Mouse (Mus musculus) forelimb bud, embryonic 11.5 days (tissue): ENCODE results near the gene Ablim1.
"Not testable (repeated sequence)": the region's sequence is repeated elsewhere in the genome, so short reads cannot be mapped to it uniquely, and the experiment has no call there.

Experiments
- DNase-seq: peaks from one replicate; pipeline ENCODE4 v3.0.0-alpha.2; 2012; ENCODE audit warnings: low read depth, low spot score

Gene Ablim1

DNA sequence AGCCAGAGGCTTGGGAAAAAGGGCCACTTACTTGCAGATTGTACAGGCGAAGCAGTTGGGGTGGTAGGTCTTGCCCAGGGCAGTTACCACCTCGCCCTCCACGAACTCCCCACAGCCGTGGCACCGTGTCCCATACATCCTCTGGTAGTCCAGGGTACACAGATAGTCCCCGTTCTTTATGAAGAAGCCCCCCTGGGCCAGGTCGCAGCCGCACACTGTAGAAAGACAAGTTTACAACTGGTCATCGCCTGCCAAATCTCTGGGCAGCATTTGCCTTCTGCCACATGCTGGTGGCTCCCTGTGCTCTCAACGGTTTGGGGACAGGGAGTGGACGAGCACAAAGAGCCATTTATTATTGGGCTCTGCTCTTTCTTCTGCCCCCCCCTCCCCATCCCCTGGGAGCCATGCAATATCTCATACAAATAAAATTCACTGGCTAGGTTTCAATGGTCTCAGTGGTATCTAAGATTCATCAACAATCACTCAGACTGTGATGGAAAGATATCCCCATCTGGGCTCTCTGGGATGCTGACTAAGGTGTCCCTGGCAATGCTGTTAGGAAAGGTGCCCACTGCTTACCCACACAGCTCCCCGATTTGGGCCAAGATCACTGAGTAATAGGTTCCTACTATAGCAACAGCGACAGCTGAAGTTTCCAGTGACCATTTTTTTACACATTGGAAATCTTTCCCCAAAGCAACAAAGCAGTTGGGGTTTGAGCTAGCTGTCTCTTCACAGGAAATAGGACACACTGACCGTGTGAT, 159.4 kb downstream of the Ablim1 start:
- DNase-seq: no peak

DNA sequence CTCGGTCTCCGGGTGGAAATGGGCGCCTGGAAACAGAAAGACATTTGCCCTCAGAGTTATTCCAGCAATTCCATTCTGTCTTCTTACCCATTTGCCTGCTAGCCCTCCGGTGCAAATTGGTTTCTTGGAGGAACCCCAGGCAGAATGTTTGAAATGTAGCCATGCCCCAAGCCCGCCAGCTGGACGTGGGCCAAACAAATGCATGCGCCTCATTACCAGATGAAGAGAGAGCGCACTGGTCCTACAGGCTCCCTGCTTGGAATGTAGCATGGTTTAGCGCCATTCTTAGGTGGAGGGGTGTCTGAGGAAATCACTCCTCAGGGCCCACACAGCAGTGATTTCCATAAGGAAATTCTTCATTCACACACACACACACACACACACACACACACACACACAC, 162.4 kb downstream of the Ablim1 start:
- DNase-seq: no peak

DNA sequence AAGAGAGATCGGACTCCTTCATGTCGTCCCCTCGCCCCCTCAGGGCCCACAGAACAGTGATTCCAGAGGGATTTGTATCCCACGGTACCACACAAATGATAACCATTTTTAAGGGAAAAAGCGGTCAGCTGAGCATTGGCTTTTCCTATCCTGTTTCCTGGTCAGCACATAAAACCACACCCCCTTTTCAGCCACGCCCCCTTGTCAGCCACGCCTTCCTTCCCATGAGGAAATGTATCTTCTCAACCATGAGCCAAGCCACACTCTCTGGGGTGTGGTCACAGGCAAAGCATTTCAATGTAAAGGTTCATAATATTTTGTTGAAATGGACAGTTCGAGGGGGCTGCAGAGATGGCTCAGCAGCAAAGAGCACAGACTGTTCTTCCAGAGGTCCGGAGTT, 163.2 kb downstream of the Ablim1 start:
- no peak for DNase-seq

DNA sequence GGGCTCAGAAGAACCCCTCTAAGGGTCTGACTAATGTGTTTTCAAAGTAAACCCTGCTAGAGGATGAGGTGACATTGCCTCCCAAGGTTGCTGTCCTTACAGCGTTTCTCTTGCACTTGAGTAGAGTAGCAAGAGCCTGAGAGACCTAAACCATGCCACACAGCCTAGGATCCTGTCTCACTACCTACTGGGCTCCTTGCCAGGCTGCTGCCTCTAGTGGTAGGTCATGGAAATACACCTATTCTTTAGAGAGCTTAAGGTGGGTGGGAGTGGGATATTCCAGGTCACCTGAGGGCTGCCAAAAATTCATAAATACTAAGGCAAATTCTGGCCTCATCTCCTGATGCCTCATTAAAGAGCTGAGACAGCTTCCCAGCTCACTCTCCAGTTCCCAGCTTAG, 164.4 kb downstream of the Ablim1 start:
- DNase-seq: peak; percentile 60

DNA sequence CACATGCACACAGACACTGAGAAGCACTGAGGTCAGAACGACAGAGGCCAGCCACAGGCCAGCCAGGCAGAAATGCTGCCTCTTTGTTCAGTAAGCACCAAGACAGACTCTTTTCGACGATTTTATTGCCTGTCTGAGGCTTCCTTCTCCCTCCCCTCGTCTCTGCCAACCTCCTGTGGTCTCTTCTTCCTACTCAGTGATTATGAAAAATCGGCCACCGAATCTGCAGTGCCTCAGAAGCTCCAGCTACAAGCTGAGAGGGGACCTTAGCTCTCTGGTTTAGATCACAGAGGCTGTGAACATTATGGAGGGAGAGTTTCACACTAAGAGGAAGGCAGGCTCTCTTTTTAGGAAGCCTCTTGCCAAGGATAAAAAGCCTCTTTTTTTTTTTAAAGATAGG, 167.0 kb downstream of the Ablim1 start:
- DNase-seq: no peak

DNA sequence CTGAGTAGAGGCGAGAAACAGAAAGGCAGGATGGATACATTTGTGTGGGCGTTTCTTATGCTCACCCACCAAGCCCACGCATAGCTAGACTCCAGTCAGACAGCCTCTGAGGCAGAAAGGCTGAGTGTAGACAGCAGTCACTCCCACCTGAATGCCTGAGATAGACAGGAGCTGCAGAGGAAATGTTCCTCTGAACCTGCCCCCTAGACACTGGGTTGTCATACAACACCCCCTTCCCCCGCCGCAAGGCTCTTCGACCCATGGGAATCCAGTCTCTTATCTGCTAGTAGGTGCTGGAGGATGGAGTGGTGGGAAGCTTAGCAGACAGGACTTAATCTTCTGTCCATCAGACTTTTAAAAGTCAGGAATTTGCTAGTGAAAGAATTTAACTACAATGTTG, 167.8 kb downstream of the Ablim1 start:
- DNase-seq: no peak

DNA sequence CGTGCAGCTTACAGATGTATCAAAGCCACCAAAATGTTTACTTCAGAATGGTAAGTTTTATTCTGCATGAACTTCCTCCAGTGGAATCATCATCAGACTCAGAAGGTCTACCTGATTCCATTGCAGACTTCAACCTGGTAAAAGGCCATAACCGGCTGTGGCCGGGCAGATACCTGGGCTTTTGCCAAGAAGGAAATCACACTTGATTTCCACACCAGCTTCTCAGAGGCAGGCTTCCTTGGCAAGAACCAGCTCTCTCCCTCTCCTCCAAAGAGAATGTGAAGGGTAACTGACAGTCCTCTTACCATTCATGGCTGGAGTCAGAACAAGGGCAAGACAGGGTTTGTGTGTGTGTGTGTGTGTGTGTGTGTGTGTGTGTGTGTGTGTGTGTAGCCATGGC, 171.1 kb downstream of the Ablim1 start:
- DNase-seq: no peak

DNA sequence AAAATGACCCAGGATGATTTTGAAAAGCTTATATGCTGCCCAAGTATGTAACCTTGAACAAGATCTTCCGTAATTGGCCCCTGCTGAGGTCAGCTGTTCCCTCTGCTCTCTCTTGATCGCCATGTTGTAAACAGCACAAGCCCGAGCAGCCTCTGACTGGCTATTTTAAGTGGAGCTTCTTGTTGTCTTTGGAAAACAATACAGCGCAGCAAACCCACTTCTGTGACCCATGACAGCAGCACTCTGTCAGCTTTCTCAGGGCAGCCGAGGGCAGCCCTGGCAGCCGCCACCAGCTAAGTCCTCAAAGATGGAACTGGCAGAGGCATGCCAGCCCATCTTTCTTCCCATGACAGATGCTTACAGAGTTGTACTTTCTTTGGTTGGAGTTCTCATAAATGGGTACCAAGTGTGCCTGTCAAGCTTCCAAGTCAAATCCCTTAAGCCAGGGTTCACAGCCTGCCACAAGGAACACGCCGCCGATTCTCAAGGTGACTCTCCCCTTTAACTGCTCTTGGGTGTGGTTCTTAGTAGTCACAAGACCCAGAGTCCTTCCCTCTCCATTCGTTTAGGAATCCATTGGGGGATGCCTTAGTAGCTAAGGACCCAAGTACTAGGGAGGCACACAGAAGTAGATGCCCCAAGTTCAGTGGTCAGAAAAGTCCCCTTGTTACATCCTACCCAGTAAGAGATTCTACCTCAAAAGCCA, 172.8 kb downstream of the Ablim1 start:
- no peak for DNase-seq

DNA sequence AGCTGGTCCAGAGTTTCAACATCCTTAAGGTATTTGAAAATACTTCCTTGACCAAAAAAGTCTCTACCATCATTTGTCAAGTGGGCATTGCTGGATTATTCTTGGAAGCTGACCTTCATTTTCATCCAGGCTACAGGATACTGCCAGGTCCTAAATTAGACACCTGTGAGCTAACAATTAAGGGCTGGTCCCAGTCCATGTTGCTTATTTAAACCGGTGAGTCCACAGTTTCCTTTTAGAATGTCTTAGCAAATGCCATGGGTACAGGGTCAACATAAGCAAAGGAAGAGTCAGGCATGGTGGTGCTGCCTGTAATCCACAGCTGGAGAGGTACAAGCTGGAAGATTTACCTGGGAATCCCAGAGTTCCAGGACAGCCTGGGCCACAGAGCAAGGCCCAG, 173.8 kb downstream of the Ablim1 start:
- no peak for DNase-seq

DNA sequence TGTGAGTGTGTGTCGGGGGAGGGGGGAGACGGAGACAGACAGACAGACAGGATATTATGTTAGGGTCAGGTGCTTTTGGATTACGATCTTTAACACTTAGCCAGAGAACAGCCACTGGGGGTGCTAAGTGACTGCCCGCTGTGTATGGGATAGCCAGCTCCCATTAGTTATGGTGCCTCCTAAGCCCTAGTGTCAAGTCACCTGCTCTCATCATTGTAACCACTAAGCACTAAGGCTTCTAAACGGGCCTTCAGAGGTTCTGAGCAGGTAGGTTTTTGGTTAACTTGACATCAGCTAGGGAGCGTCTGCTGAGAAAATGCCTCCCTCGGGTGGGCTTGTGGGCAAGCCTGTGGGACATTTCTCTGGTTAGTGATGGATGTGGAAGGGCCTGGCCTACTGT, 174.6 kb downstream of the Ablim1 start:
- DNase-seq: no peak

DNA sequence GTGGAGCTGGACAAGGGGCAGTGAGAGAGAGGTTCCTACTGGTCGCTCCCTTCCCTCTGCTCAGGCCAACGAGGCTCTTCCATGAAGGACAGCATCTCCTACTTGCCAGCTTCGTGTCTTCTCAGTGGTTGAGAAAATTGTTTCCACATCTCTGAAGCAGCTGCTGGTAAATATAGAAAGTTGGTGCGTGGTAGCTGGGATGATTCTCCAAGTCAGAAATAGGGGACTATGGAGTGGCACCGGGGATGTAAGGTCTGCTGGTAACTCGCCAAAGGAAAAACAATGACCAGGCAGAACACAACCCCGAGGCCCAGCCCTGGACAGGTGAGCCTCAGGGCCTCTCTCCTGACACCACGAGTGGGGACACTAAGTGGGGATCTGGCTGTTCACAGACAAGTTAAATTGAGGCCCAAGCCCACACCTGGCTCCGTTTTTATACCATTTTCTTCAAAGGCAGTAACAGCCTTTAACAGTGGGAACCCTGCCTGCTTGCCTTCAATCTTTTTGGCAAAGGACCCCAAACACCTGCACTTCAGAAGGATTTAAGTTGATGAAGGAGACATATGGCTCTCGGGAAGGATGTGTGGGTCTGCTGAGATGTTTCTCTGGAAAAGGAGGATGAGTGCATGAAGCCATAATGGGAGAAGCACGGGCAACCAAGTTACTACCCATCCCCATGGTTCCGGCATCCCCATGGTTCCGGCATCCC, 175.7 kb downstream of the Ablim1 start:
- DNase-seq: no peak

DNA sequence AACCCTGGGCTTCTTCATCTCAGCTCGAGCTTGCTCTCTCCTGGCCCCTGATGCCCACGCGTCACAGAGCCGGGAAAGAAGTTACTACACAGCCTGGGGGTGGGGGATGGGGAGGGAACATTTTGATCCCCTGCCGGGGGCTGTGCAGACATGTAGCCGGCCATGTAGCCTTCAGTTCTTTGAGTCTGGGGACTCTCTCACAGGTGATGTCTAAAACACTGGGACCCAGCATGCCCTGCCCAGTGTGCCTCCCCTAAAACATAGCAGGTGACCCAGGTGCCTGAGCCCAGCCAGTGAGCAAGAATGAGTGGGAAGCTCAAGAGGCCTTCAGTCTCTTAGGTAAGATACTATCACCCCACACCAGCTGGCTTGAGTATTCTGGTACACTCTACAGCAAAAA, 176.2 kb downstream of the Ablim1 start:
- no peak for DNase-seq

DNA sequence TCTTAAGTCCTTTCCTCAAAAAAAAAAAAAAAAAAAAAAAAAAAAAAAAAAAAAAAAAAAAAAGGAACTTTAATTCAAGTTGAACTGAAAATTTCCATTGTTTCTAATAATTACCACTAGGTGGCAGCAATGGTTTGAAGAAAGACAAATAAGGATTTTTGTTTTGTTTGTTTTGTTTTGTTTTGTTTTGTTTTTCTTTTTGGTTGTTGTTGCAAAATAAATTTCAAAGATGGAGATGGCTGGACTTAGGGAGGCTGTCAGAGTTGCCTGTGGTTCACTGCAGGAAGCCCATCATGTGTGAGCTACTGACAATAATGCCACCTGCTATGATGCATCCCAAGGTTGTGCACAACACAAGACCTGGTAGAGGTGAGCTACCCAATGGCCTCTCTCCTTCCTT, 176.7 kb downstream of the Ablim1 start:
- no peak for DNase-seq

DNA sequence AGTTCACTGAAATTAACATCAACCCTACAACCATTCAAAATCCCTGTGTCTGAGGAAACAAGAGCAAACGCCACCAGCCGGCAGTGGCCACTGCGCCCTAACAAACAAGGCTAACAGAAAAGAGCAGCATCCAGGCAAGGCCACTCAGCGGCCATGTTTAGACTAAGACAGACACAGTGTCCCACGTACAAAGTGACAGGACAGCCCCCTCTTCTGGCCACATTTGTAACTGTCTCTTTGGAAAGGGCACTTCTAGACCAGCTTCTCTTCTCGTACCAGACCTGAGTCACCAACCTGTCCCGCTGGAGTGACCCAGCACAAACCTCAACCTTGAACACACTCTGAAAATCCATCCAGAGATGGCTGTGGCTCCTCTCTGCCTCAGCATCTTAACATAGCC, 178.5 kb downstream of the Ablim1 start:
- peak; percentile 69 for DNase-seq

DNA sequence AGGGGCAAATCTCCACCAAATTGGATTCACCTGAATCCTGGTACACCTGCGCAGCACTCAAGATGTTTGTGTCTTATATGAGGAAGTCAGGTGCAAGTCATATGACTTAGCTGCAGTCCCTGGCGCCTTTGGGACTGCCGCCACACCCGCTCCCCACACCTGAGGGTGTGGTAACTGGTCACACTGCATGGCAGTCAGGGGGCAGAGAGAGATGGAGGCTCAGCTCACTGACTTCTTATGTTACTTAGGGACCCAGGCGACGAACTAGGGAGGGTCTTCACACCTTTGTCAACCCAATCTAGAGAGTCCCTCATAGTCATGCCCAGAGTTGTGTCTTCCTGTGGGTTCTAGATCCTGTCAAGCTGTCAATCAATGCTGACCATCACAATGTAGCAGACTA, 179.1 kb downstream of the Ablim1 start:
- DNase-seq: not testable (repeated sequence)

DNA sequence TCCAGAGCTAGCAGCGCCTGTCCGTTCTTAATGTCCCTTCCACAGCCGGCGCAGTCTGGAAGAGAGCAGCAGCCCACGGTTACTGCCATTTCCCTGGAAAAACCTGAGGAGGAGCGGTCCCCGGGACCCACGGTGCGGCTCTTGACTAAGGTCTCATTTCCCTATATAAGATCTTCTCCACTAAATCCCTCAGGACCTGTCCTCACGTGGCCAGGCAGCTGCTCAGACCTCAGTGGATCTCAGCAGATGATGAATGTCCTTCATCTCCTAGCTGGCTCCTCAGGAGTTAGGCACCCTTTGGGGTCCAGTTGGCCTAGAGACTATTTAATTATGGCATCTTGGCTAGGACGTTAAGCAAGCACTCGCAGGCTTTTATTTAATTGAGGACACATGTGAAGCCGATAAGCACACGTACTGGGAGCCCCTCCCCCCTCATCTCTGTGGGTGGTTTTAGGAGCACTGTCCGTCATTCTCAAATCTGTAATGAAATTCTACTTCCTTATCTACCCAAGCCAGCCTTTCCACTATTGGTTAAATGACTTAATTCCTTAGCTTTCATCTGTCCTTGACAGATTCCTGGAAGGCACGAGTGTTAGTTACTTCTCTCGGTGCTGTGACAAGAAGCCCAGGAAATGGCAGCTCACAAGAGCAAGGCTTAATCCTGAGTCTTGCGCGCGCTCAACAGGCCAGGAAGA, 179.9 kb downstream of the Ablim1 start:
- no peak for DNase-seq

DNA sequence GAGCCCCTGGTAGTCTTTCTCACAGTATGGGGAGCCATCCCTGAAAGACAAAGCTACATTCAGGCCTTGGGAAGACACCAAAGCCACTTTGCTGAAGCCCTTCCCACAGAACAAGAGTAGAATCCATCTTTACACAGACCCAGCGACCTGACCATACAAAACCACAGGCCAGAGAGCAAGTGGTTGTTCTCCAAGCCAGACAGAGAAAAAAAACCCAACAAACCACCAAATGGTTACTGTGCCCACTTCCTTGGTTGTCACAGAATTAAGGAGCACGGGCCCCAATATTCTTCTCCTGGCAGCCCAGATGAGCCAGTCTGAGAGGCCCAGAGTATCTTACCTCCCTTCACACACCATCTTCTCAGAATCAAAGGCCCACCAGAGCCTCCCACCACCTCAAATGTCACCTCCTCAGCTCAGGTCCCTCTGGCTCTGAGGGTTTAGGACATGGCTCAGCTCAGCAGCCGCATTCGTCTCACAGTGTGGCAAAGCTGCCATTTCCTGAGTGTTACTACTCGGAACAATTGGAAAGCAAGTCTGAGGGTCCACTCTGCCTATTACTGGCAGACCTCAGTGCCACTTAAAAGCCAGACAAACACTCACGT, 181.7 kb downstream of the Ablim1 start:
- DNase-seq: no peak

DNA sequence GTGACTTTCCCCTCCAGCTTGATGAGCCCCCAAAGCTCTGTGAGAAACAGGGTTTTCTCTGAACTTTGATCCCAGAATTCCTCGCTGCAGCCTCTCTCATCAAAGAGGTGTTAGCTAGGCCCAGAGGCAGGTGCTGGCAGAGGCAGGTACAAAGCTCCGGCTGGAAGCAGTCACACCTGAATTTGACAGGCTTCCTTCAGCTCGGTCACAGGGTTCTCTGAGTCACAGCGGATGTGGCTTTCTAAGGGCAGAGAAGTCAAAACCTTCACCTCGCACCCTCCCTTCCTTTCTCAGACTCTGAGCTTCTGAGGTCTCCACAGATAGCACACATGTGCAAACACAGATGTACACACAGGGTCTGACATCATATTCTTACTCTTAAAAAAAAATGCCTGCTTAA, 182.4 kb downstream of the Ablim1 start:
- DNase-seq: no peak

DNA sequence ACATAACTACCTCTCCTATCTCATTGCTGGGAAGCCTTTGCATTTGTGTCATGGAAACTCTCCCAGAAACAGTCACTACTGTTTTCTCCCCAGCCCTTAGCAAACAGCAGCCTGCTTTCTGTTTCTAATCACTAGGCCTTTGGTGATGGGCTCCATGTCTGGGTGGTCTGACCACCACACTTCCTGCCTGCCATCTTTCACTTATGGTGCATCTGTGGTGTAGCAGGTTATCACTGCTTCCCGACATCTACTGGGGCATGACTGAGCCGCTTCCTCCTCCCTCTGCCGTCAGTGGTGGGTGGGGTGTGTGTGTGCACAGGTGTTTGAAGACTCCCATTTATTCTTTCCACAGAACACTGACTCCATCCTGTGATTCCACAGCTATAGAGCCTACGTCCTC, 183.4 kb downstream of the Ablim1 start:
- no peak for DNase-seq

DNA sequence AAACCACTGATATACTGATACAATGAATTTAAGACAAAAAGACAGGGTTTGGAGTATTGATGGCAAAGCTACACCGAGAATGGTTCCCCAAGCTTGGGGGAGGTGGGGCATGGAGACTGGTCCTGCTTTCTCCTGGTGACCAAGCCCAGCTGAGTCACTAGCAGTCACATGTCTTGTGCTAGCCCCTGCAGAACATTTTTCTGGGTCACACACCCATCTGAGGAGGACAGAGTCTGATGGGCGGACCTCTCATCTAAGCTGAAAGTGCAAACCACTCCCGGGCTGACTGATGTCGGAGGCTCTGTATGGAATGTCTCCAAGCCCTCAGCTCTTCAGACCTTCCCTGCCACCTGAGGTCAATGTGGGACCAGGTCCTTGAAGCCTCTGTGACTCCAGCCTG, 184.1 kb downstream of the Ablim1 start:
- no peak for DNase-seq

DNA sequence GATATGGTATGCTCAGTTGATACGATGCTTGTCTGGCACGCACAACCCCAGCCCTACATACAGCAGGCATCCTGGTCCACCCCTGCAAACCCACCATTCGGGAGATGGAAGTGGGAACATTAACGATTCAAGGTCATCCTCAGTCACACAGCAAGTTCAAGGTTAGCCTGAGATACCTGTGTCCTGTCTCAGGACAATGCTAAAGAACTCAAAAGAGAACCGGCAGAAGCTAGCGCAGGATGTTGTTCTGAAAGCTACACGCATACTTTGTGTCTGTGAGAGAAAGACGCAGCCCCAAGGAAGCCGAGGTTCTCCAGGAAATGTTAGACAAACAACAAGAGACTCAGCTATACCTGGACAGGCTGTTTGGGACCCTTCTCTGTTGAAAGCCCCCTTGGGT, 185.0 kb downstream of the Ablim1 start:
- no peak for DNase-seq

DNA sequence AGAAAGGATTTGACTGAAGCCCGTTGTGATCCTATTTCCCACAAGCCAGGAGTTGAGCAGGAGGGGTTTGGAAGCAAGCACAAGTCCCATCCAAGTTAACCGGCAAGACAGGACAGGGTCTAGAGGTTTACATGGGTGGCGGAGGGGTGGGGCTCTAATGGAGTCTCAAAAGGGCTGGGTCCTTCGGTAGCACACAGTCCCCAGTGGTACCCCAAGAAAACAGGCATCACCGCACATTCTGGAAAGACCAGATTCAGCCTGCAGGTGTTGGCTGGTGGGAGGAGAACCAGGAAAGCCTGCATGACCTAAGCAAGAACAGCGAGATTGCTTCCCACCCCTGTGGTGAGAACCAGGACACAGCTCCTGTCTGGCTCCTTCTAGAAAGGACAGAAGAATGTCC, 186.7 kb downstream of the Ablim1 start:
- no peak for DNase-seq
